9 mouse cellular contexts compared by ENCODE assay signal in the genomic region with DNA sequence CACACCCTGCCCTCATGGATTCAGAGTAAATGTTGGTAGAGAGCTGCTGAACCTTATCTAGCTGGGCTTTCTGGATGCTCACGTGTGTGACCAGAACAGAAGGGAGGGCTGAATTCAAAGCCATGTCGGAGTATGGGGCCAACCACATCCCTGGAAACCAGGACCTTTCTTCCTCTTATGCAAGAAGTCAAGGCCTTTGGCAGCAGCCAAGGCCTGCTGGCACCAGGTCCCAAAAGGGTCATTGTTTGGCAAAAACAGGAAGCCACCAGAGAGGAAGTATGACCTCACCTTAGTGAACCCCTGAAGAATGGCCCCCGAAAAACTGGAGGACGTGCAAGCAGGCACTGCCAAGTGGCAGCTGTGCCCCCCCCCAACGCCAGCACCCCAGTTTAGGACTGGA. TPM values are rescaled to one million over a fixed set of nuclear protein-coding genes. Genes with fewer than 3 reads are reported as not detected.
DNase-seq lines count a peak whose midpoint lies in the region; ATAC-seq and TF ChIP-seq lines count a peak whose summit lies in the region.
"Had no signal": no experiment of that assay in that cellular context is flagged by ENCODE, and none has a peak within 500 bp of the region (broad histone marks: within the 10 kb centered on the region; RNA-seq: fewer than 3 reads in every experiment).

No protein-coding gene starts in this region.

- DNase-seq in hindbrain, postnatal 0 days (ENCODE audit: low spot score), result no peak
- no peak for DNase-seq in embryo, embryonic 11 days
- no peak for DNase-seq in frontal cortex, postnatal 10 days (ENCODE audit: low spot score in 2 of 2)
- DNase-seq: cerebellum, postnatal 36 days had no signal

- H3K36me3 ChIP-seq in hindbrain, postnatal 0 days (ENCODE audit: insufficient read depth, low read length), result no peaks in the 10 kb centered on the region
- H3K36me3 ChIP-seq in hindbrain, embryonic 13.5 days, result no peaks in the 10 kb centered on the region
- no peaks in the 10 kb centered on the region for H3K36me3 ChIP-seq in kidney, embryonic 16.5 days (ENCODE audit: insufficient read depth, low read length)
- no peaks in the 10 kb centered on the region for H3K36me3 ChIP-seq in neural tube, embryonic 15.5 days
- no peaks in the 10 kb centered on the region for H3K36me3 ChIP-seq in forebrain, embryonic 12.5 days (replicated peaks)

- H3K4me3 ChIP-seq in hindbrain, postnatal 0 days (ENCODE audit: low read length), result no peak overlapping the region
- no peak overlapping the region for H3K4me3 ChIP-seq in hindbrain, embryonic 13.5 days
- no peak overlapping the region for H3K4me3 ChIP-seq in brown adipose tissue, adult 24 weeks (ENCODE audit: insufficient read depth, low read depth, low read length)
- no peak overlapping the region for H3K4me3 ChIP-seq in kidney, embryonic 16.5 days (ENCODE audit: low read length)
- no peak overlapping the region for H3K4me3 ChIP-seq in neural tube, embryonic 15.5 days (replicated peaks)
- H3K4me3 ChIP-seq in forebrain, embryonic 12.5 days (replicated peaks), result no peak overlapping the region

- no peaks in the 10 kb centered on the region for H3K27me3 ChIP-seq in hindbrain, postnatal 0 days (ENCODE audit: insufficient read depth, low read length)
- 0 out of 2 replicates have a peak, but pooled peaks cover 3% of the 10 kb centered on the region for H3K27me3 ChIP-seq in hindbrain, embryonic 13.5 days
- H3K27me3 ChIP-seq in kidney, embryonic 16.5 days (ENCODE audit: insufficient read depth, low read length), result no peaks in the 10 kb centered on the region
- no peaks in the 10 kb centered on the region for H3K27me3 ChIP-seq in neural tube, embryonic 15.5 days (replicated peaks)
- no peaks in the 10 kb centered on the region for H3K27me3 ChIP-seq in forebrain, embryonic 12.5 days

- peaks cover 17% of the 10 kb centered on the region for H3K4me1 ChIP-seq in hindbrain, postnatal 0 days (ENCODE audit: insufficient read depth, low read length)
- H3K4me1 ChIP-seq in hindbrain, embryonic 13.5 days (replicated peaks), result peaks cover 26% of the 10 kb centered on the region
- peaks cover 25% of the 10 kb centered on the region for H3K4me1 ChIP-seq in brown adipose tissue, adult 24 weeks (ENCODE audit: control insufficient read depth, insufficient read depth, insufficient read length, low read length)
- H3K4me1 ChIP-seq in kidney, embryonic 16.5 days (ENCODE audit: insufficient read depth, low read length), result peaks cover 26% of the 10 kb centered on the region
- H3K4me1 ChIP-seq in neural tube, embryonic 15.5 days, result peaks cover 26% of the 10 kb centered on the region
- H3K4me1 ChIP-seq in forebrain, embryonic 12.5 days, result peaks cover 19% of the 10 kb centered on the region

- H3K9ac ChIP-seq in hindbrain, postnatal 0 days (replicated peaks; ENCODE audit: low read length), result no peak overlapping the region
- no peak overlapping the region for H3K9ac ChIP-seq in hindbrain, embryonic 13.5 days
- no peak overlapping the region for H3K9ac ChIP-seq in kidney, embryonic 16.5 days (replicated peaks; ENCODE audit: low read length)
- H3K9ac ChIP-seq in neural tube, embryonic 15.5 days (replicated peaks), result no peak overlapping the region
- no peak overlapping the region for H3K9ac ChIP-seq in forebrain, embryonic 12.5 days

- H3K27ac ChIP-seq in hindbrain, postnatal 0 days, result peak overlapping the region; percentile 15; the same call in 1 of the 2 replicates
- no peak overlapping the region for H3K27ac ChIP-seq in hindbrain, embryonic 13.5 days
- peak overlapping the region; percentile 96 for H3K27ac ChIP-seq in brown adipose tissue, adult 24 weeks (replicated peaks; ENCODE audit: low read depth, low read length)
- H3K27ac ChIP-seq in kidney, embryonic 16.5 days (ENCODE audit: low read length), result peak overlapping the region; percentile 73; the same call in 1 of the 2 replicates
- H3K27ac ChIP-seq in neural tube, embryonic 15.5 days (replicated peaks), result peak overlapping the region; percentile 62; the same call in 1 of the 2 replicates
- no peak overlapping the region for H3K27ac ChIP-seq in forebrain, embryonic 12.5 days

- TF ChIP-seq CTCF in hindbrain, postnatal 0 days (IDR thresholded peaks at IDR 0.05; ENCODE audit: low read depth), result no peak

- no peak for ATAC-seq in hindbrain, postnatal 0 days
- no peak for ATAC-seq in hindbrain, embryonic 13.5 days (ENCODE audit: low FRiP score)
- ATAC-seq in kidney, embryonic 16.5 days (ENCODE audit: low FRiP score, low TSS enrichment), result no peak; the same call in 1 of the 2 replicates
- no peak for ATAC-seq in neural tube, embryonic 15.5 days (ENCODE audit: low FRiP score)
- ATAC-seq in forebrain, embryonic 12.5 days (ENCODE audit: low FRiP score), result no peak

- WGBS in hindbrain, postnatal 0 days, result 70% methylated on average over 5 of the region's 5 CpGs
- WGBS in hindbrain, embryonic 13.5 days, result 76% methylated on average over 5 of the region's 5 CpGs
- WGBS in kidney, embryonic 16.5 days, result 77% methylated on average over 5 of the region's 5 CpGs
- WGBS in neural tube, embryonic 15.5 days, result 79% methylated on average over 5 of the region's 5 CpGs
- WGBS in forebrain, embryonic 12.5 days, result 85% methylated on average over 5 of the region's 5 CpGs

- H3K4me2 ChIP-seq in hindbrain, postnatal 0 days (ENCODE audit: low read depth, low read length), result no peak overlapping the region
- H3K4me2 ChIP-seq in hindbrain, embryonic 13.5 days, result no peak overlapping the region
- no peak overlapping the region for H3K4me2 ChIP-seq in kidney, embryonic 16.5 days (replicated peaks; ENCODE audit: low read depth, low read length)
- H3K4me2 ChIP-seq in neural tube, embryonic 15.5 days, result no peak overlapping the region
- H3K4me2 ChIP-seq in forebrain, embryonic 12.5 days, result no peak overlapping the region

- H3K9me3 ChIP-seq in hindbrain, postnatal 0 days (ENCODE audit: low read length), result no peaks in the 10 kb centered on the region
- H3K9me3 ChIP-seq in hindbrain, embryonic 13.5 days, result no peaks in the 10 kb centered on the region
- H3K9me3 ChIP-seq in kidney, embryonic 16.5 days (ENCODE audit: low read length), result no peaks in the 10 kb centered on the region
- H3K9me3 ChIP-seq in neural tube, embryonic 15.5 days (replicated peaks), result no peaks in the 10 kb centered on the region
- H3K9me3 ChIP-seq in forebrain, embryonic 12.5 days, result no peaks in the 10 kb centered on the region

RNA-seq across cellular contexts. Expression of gene Lrrc32, which starts 33.5 kb away (rescaled TPM):
- total RNA-seq in hindbrain, postnatal 0 days (2014; rRNA removed), result 6.4 and 9.1 TPM in 2 replicates
- polyA plus RNA-seq in hindbrain, postnatal 0 days (2015; fragmentation: Nextera tagmentation; extraction: Ambion mirVana), result 3.9 and 4.7 TPM in 2 replicates
- polyA plus RNA-seq in hindbrain, embryonic 13.5 days (2015; fragmentation: Nextera tagmentation; extraction: Ambion mirVana), result 3.1 and 3.9 TPM in 2 replicates
- polyA plus RNA-seq in brown adipose tissue, adult 24 weeks (2012; ENCODE audit: insufficient read depth, insufficient read length, missing spikeins), result 4.5 and 5.1 TPM in 2 replicates
- polyA plus RNA-seq in kidney, embryonic 16.5 days (2015; fragmentation: Nextera tagmentation; extraction: Ambion mirVana), result 15.3 and 17.9 TPM in 2 replicates
- polyA plus RNA-seq in neural tube, embryonic 15.5 days (2015; fragmentation: Nextera tagmentation; extraction: Ambion mirVana), result 3.1 and 5.5 TPM in 2 replicates
- 3.2 and 3.4 TPM in 2 replicates for polyA plus RNA-seq in forebrain, embryonic 12.5 days (2016; fragmentation: Nextera tagmentation; extraction: Ambion mirVana)

Comparison
In these comparisons a context has a peak if more than half of its experiments do, and no peak if none do; other contexts are left out.
1. H3K27ac ChIP-seq: peak in hindbrain, postnatal 0 days (single experiment), brown adipose tissue, adult 24 weeks (single experiment), kidney, embryonic 16.5 days (single experiment) and neural tube, embryonic 15.5 days (single experiment); none in hindbrain, embryonic 13.5 days (single experiment) and forebrain, embryonic 12.5 days (single experiment).